Comparison of ENCODE assay signal across 19 mouse cellular contexts in the genomic region with DNA sequence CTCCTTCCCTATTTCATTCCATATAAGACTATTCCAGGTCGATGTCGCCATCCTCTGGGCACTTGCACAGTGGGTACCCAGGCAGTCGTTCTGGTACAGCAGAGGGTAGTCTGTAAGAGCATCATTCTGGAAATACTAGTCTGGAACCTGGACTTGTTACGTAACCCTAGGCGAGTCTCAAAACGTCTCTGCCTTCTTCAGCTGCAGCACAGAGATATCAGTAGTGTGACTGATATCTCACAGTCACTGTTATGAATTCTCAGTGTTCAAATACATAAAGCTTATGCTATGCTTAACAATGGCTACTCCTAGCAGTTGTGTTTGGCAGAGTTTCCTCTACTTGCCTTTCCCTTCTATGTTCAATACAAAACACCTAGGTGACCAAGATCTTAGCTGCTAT. TPM values are rescaled to one million over a fixed set of nuclear protein-coding genes. Genes with fewer than 3 reads are reported as not detected.
DNase-seq lines count a peak whose midpoint lies in the region; ATAC-seq and TF ChIP-seq lines count a peak whose summit lies in the region.
"Had no signal": no experiment of that assay in that cellular context is flagged by ENCODE, and none has a peak within 500 bp of the region (broad histone marks: within the 10 kb centered on the region; RNA-seq: fewer than 3 reads in every experiment).

No protein-coding gene starts in this region.

- intact Hi-C loops in left cerebral cortex, postnatal 36 days (cut with DNase I): no loop called here

- H3K4me1 ChIP-seq in midbrain, postnatal 0 days (ENCODE audit: insufficient read depth, low read length): no peaks in the 10 kb centered on the region
- H3K4me1 ChIP-seq in midbrain, embryonic 15.5 days: no peaks in the 10 kb centered on the region
- H3K4me1 ChIP-seq in liver, embryonic 13.5 days (replicated peaks): peaks cover 48% of the 10 kb centered on the region
- H3K4me1 ChIP-seq in stomach, postnatal 0 days (replicated peaks; ENCODE audit: control insufficient read depth, insufficient read depth): no peaks in the 10 kb centered on the region
- H3K4me1 ChIP-seq: embryonic facial prominence, embryonic 10.5 days; hindbrain, embryonic 10.5 days; limb, embryonic 10.5 days; lung, embryonic 15.5 days; neural tube, embryonic 12.5 days had no signal

- ATAC-seq in midbrain, postnatal 0 days (ENCODE audit: low FRiP score): no peak
- no peak for ATAC-seq in midbrain, embryonic 15.5 days (replicated peaks)
- peak; percentile 94 for ATAC-seq in liver, embryonic 13.5 days (ENCODE audit: low read depth)
- no peak for ATAC-seq in stomach, postnatal 0 days (ENCODE audit: low FRiP score, low TSS enrichment)
- ATAC-seq: forebrain, embryonic 16.5 days; inflammation-experienced regulatory T-cells, adult 6 months had no signal

- no peak overlapping the region for H3K9ac ChIP-seq in midbrain, postnatal 0 days (replicated peaks; ENCODE audit: low read length, poor library complexity, severe bottlenecking)
- no peak overlapping the region for H3K9ac ChIP-seq in midbrain, embryonic 15.5 days
- H3K9ac ChIP-seq in liver, embryonic 13.5 days: peak overlapping the region; percentile 22; the same call in 1 of the 2 replicates
- H3K9ac ChIP-seq in stomach, postnatal 0 days (ENCODE audit: low read length): no peak overlapping the region
- H3K9ac ChIP-seq: lung, embryonic 15.5 days; neural tube, embryonic 12.5 days had no signal

- H3K27ac ChIP-seq in midbrain, postnatal 0 days (ENCODE audit: low read depth, low read length): no peak overlapping the region
- no peak overlapping the region for H3K27ac ChIP-seq in midbrain, embryonic 15.5 days
- H3K27ac ChIP-seq in liver, embryonic 13.5 days: peak overlapping the region; percentile 86
- H3K27ac ChIP-seq in stomach, postnatal 0 days (replicated peaks): no peak overlapping the region
- H3K27ac ChIP-seq: embryonic facial prominence, embryonic 10.5 days; hindbrain, embryonic 10.5 days; limb, embryonic 10.5 days; lung, embryonic 15.5 days; neural tube, embryonic 12.5 days had no signal

- 72% methylated on average over 6 of the region's 6 CpGs for WGBS in midbrain, postnatal 0 days
- 80% methylated on average over 6 of the region's 6 CpGs for WGBS in midbrain, embryonic 15.5 days
- WGBS in liver, embryonic 13.5 days (ENCODE audit: insufficient replicate concordance): 32% methylated on average over 6 of the region's 6 CpGs
- 67% methylated on average over 6 of the region's 6 CpGs for WGBS in stomach, postnatal 0 days

- no peak for DNase-seq in midbrain, postnatal 0 days (ENCODE audit: low spot score)
- peak; percentile 71 for DNase-seq in c-Kit-positive CD71-positive TER-119-negative erythroid progenitor cells, embryonic 14.5 days (ENCODE audit: low read depth)
- DNase-seq in liver, embryonic 13.5 days: peak; percentile 56
- DNase-seq in stomach, postnatal 0 days (ENCODE audit: low spot score): no peak
- no peak for DNase-seq in adrenal gland, adult 18-20 months (ENCODE audit: low spot score in 2 of 2)
- no peak for DNase-seq in left cerebral cortex, postnatal 36 days (ENCODE audit: low spot score in 2 of 2)
- no peak for DNase-seq in spleen, postnatal 36 days (ENCODE audit: low spot score in 2 of 2)
- DNase-seq: adrenal gland, postnatal 14 days; cerebellum, postnatal 25 days; kidney, adult 9 months; thymus, adult 18-20 months had no signal

- TF ChIP-seq EP300 in stomach, postnatal 0 days (optimal IDR thresholded peaks at IDR 0.05): no peak

- H3K4me2 ChIP-seq in midbrain, postnatal 0 days (ENCODE audit: low read depth, low read length, poor library complexity, severe bottlenecking): no peak overlapping the region
- H3K4me2 ChIP-seq in midbrain, embryonic 15.5 days: no peak overlapping the region
- H3K4me2 ChIP-seq in liver, embryonic 13.5 days: peak overlapping the region; percentile 50
- H3K4me2 ChIP-seq in stomach, postnatal 0 days (replicated peaks; ENCODE audit: low read depth): no peak overlapping the region
- H3K4me2 ChIP-seq: lung, embryonic 15.5 days; neural tube, embryonic 12.5 days had no signal

- no peaks in the 10 kb centered on the region for H3K36me3 ChIP-seq in midbrain, postnatal 0 days (ENCODE audit: insufficient read depth, low read length)
- 0 out of 2 replicates have a peak, but pooled peaks cover 2% of the 10 kb centered on the region for H3K36me3 ChIP-seq in midbrain, embryonic 15.5 days (replicated peaks)
- H3K36me3 ChIP-seq in liver, embryonic 13.5 days: peaks cover 31% of the 10 kb centered on the region
- H3K36me3 ChIP-seq in stomach, postnatal 0 days (ENCODE audit: control insufficient read depth, insufficient read depth, low read length): no peaks in the 10 kb centered on the region
- H3K36me3 ChIP-seq: lung, embryonic 15.5 days had no signal

- no peak overlapping the region for H3K4me3 ChIP-seq in midbrain, postnatal 0 days (ENCODE audit: low read depth, low read length)
- H3K4me3 ChIP-seq in midbrain, embryonic 15.5 days: no peak overlapping the region
- H3K4me3 ChIP-seq in liver, embryonic 13.5 days (replicated peaks): 0 out of 2 replicates have a peak overlapping the region, but pooled peaks have one; percentile 8
- H3K4me3 ChIP-seq in stomach, postnatal 0 days (ENCODE audit: low read depth, low read length): no peak overlapping the region
- H3K4me3 ChIP-seq: embryonic facial prominence, embryonic 10.5 days; hindbrain, embryonic 10.5 days; limb, embryonic 10.5 days; lung, embryonic 15.5 days; neural tube, embryonic 12.5 days had no signal

- no peaks in the 10 kb centered on the region for H3K27me3 ChIP-seq in midbrain, postnatal 0 days (ENCODE audit: insufficient read depth, low read length)
- no peaks in the 10 kb centered on the region for H3K27me3 ChIP-seq in midbrain, embryonic 15.5 days (replicated peaks)
- no peaks in the 10 kb centered on the region for H3K27me3 ChIP-seq in liver, embryonic 13.5 days
- H3K27me3 ChIP-seq in stomach, postnatal 0 days (ENCODE audit: control insufficient read depth, insufficient read depth, low read length): no peaks in the 10 kb centered on the region
- H3K27me3 ChIP-seq: lung, embryonic 15.5 days; neural tube, embryonic 12.5 days had no signal

- H3K9me3 ChIP-seq in midbrain, postnatal 0 days (ENCODE audit: low read length): no peaks in the 10 kb centered on the region
- H3K9me3 ChIP-seq in midbrain, embryonic 15.5 days: no peaks in the 10 kb centered on the region
- peaks cover 3% of the 10 kb centered on the region; the same call in 1 of the 2 replicates for H3K9me3 ChIP-seq in liver, embryonic 13.5 days (replicated peaks)
- no peaks in the 10 kb centered on the region for H3K9me3 ChIP-seq in stomach, postnatal 0 days (ENCODE audit: control insufficient read depth, low read length)
- H3K9me3 ChIP-seq: embryonic facial prominence, embryonic 10.5 days; limb, embryonic 10.5 days; lung, embryonic 15.5 days; neural tube, embryonic 12.5 days had no signal

- TF ChIP-seq CTCF in midbrain, postnatal 0 days (IDR thresholded peaks at IDR 0.05): peak; percentile 52
- peak; percentile 35; the same call in 1 of the 2 replicates for TF ChIP-seq CTCF in stomach, postnatal 0 days (IDR thresholded peaks at IDR 0.05; ENCODE audit: low read depth)

RNA-seq across cellular contexts. Expression of gene Aplf, which starts 9.8 kb away (rescaled TPM):
- 4.2 and 5.5 TPM in 2 replicates for total RNA-seq in midbrain, postnatal 0 days (2014; rRNA removed)
- polyA plus RNA-seq in midbrain, postnatal 0 days (2015; fragmentation: Nextera tagmentation; extraction: Ambion mirVana): 4.4 and 5.0 TPM in 2 replicates
- polyA plus RNA-seq in midbrain, embryonic 15.5 days (2015; fragmentation: Nextera tagmentation; extraction: Ambion mirVana): 7.2 and 7.7 TPM in 2 replicates
- polyA plus RNA-seq in liver, embryonic 13.5 days (2015; fragmentation: Nextera tagmentation; extraction: Ambion mirVana): 16.6 and 19.8 TPM in 2 replicates
- 8.4 and 9.8 TPM in 2 replicates for polyA plus RNA-seq in stomach, postnatal 0 days (2015; fragmentation: Nextera tagmentation; extraction: Ambion mirVana)
- total RNA-seq in adrenal gland, adult 18-20 months (2021): 1 to 10 TPM; 4.4 to 7.5 TPM
- 1 to 10 TPM; 8.2 to 8.5 TPM for total RNA-seq in left cerebral cortex, postnatal 36 days (2021)

Comparison
In these comparisons a context has a peak if more than half of its experiments do, and no peak if none do; other contexts are left out.
1. DNase-seq: peak in c-Kit-positive CD71-positive TER-119-negative erythroid progenitor cells, embryonic 14.5 days (single experiment) and liver, embryonic 13.5 days (single experiment); none in midbrain, postnatal 0 days (single experiment), stomach, postnatal 0 days (single experiment), adrenal gland, adult 18-20 months (0 of 2), left cerebral cortex, postnatal 36 days (0 of 2) and spleen, postnatal 36 days (0 of 2).